9 mouse cellular contexts compared by ENCODE assay signal in the genomic region with DNA sequence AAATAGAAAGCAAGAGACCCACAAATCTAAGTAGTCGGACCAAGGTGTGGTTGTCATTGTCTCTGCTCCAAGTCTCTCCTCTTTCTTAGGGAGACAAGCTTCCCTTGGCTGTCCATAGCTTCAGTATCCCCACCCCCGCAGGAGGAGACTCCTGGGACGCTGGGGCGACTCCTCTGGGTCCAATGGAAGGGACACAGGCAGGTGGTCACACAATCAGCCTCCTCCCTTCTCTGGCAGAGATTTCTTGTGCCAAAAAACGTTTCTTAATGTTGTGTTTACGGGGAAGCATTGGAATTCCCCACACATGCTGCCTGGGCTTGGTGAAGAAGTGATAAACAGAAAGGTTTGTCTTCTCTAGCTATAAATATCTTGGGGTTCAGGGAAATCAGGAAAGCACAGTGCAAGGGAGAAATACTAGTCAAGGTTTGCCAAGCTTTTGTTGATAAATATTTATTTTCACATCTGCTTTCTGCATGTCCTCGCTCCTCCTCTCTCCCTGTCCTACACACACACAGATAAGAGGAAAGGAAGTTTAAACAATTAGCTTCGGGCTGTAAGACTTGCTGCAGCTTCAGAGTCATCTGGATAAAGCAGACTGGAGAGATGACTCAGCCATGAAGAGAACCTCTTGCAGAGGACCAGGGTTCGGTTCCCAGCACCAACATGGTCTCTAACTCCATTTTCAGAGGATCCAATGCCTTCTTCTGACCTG. TPM values are rescaled to one million over a fixed set of nuclear protein-coding genes. Genes with fewer than 3 reads are reported as not detected.
DNase-seq lines count a peak whose midpoint lies in the region.
"Had no signal": no experiment of that assay in that cellular context is flagged by ENCODE, and none has a peak within 500 bp of the region (broad histone marks: within the 10 kb centered on the region; RNA-seq: fewer than 3 reads in every experiment).

No protein-coding gene starts in this region.

- peaks cover 17% of the 10 kb centered on the region for H3K4me1 ChIP-seq in midbrain, embryonic 10.5 days

- H3K4me3 ChIP-seq in midbrain, embryonic 10.5 days: no peak overlapping the region

- 42% methylated on average over 9 of the region's 9 CpGs for WGBS in midbrain, embryonic 10.5 days

- H3K36me3 ChIP-seq in midbrain, embryonic 10.5 days: no peaks in the 10 kb centered on the region

- peak; percentile 20 for DNase-seq in kidney, adult 11 months
- DNase-seq in kidney, postnatal 14 days: no peak
- peak; percentile 73 for DNase-seq in heart, adult 8-10 months (ENCODE audit: low spot score)
- peak; percentile 32 for DNase-seq in kidney, adult 18-20 months
- DNase-seq in midbrain, embryonic 10.5 days (ENCODE audit: low spot score): no peak
- DNase-seq in ovary, postnatal 14 days (ENCODE audit: low spot score): no peak
- DNase-seq in right cerebral cortex, postnatal 36 days (ENCODE audit: low spot score in 2 of 2): no peak
- no peak for DNase-seq in spleen, postnatal 14 days (ENCODE audit: low spot score in 2 of 2)

- H3K27me3 ChIP-seq in midbrain, embryonic 10.5 days (ENCODE audit: low read depth, poor library complexity, severe bottlenecking): peaks cover 12% of the 10 kb centered on the region
- H3K27me3 ChIP-seq: Patski had no signal

- no peaks in the 10 kb centered on the region for H3K9me3 ChIP-seq in midbrain, embryonic 10.5 days (replicated peaks)

- peak overlapping the region; percentile 68; the same call in 1 of the 2 replicates for H3K27ac ChIP-seq in midbrain, embryonic 10.5 days (replicated peaks)

RNA-seq across cellular contexts. Expression of a gene that starts 34.5 kb away (rescaled TPM):
- total RNA-seq in heart, adult 8-10 months (2022): not detected
- 2.6 and 2.9 TPM in 2 replicates for polyA plus RNA-seq in midbrain, embryonic 10.5 days (2016; fragmentation: Nextera tagmentation; extraction: Ambion mirVana)

Comparison
In these comparisons a context has a peak if more than half of its experiments do, and no peak if none do; other contexts are left out.
1. DNase-seq: peak in kidney, adult 11 months (single experiment), heart, adult 8-10 months (single experiment) and kidney, adult 18-20 months (single experiment); none in kidney, postnatal 14 days (single experiment), midbrain, embryonic 10.5 days (single experiment), ovary, postnatal 14 days (single experiment), right cerebral cortex, postnatal 36 days (0 of 2) and spleen, postnatal 14 days (0 of 2).